Mouse (Mus musculus) stomach, embryonic 15.5 days (tissue): ENCODE measurements around the gene Zfp839. TPM values are rescaled to one million over a fixed set of nuclear protein-coding genes. Genes with fewer than 3 reads are reported as not detected.
A peak's percentile ranks its signal among the peaks of the same experiment; 100 is the strongest.
"Not testable (repeated sequence)": the region's sequence is repeated elsewhere in the genome, so short reads cannot be mapped to it uniquely, and the experiment has no call there.

Experiments
- ATAC-seq: fragments of 200-750 bp; cut with Nextera tagmentation; 2 replicates; pipeline ENCODE4 v1.8.0; 2017; ENCODE audit warnings: low read depth, moderate number of reproducible peaks, moderate TSS enrichment; ENCODE audit not compliant: insufficient read depth, low FRiP score
- H3K27ac ChIP-seq: fragments of 300-500 bp; sonication (generic); 2 replicates; pipeline ENCODE4 v1.5.1; 2015; ENCODE audit warnings: mild to moderate bottlenecking, inconsistent platforms
- H3K27me3 ChIP-seq: fragments of 300-500 bp; sonication (generic); replicated peaks from 2 replicates; pipeline ENCODE4 v1.6.1; 2015; ENCODE audit warnings: inconsistent platforms
- H3K36me3 ChIP-seq: fragments of 300-500 bp; sonication (generic); 2 replicates; pipeline ENCODE4 v1.6.1; 2015; ENCODE audit warnings: inconsistent platforms
- H3K4me1 ChIP-seq: fragments of 300-500 bp; sonication (generic); 2 replicates; pipeline ENCODE4 v1.6.1; 2015; ENCODE audit warnings: inconsistent platforms
- H3K4me2 ChIP-seq: fragments of 300-500 bp; sonication (generic); 2 replicates; pipeline ENCODE4 v1.6.1; 2015; ENCODE audit warnings: mild to moderate bottlenecking, inconsistent platforms
- H3K4me3 ChIP-seq: fragments of 300-500 bp; sonication (generic); replicated peaks from 2 replicates; pipeline ENCODE4 v1.5.1; 2015; ENCODE audit warnings: inconsistent platforms
- H3K9ac ChIP-seq: fragments of 300-500 bp; sonication (generic); 2 replicates; pipeline ENCODE4 v1.6.1; 2015; ENCODE audit warnings: inconsistent platforms
- H3K9me3 ChIP-seq: fragments of 300-500 bp; sonication (generic); 2 replicates; pipeline ENCODE4 v1.6.1; 2016; ENCODE audit warnings: inconsistent platforms
- WGBS: fragments of 180-500 bp; shearing (Covaris S2); methylation state at CpG from one replicate; pipeline ENCODE4 v1.1.7; 2015; 5-methylcytosine and 5-hydroxymethylcytosine counted together
- polyA plus RNA-seq: library from polyadenylated mRNA; unstranded; fragments of >200 nt; fragmentation: Nextera tagmentation; extraction: Ambion mirVana; gene quantifications from 2 replicates; pipeline ENCODE4 v1.2.1, GENCODE M21; 2015

The Zfp839 gene
- polyA plus RNA-seq, 1 experiment from 2014 or later, result 5.7 TPM

- Histone ChIP-seq H3K36me3 (no peaks in the 10 kb centered on the region), H3K27ac (no peak overlapping the region), H3K27me3 (no peaks in the 10 kb centered on the region), H3K4me3 (peak overlapping the region; percentile 61), H3K9ac (peak overlapping the region; percentile 33; the same call in 1 of the 2 replicates), H3K4me1 (peaks cover 14% of the 10 kb centered on the region), H3K9me3 (no peaks in the 10 kb centered on the region), H3K4me2 (peak overlapping the region; percentile 84)
- ATAC-seq, result no peak
- 19% methylated on average over 32 of the region's 32 CpGs for WGBS
Observed at GRCm38 (mm10) chr12:110843194-110844048, 6.6 kb upstream of the Zfp839 start.

- Histone ChIP-seq H3K27ac (peak overlapping the region; percentile 89), H3K9ac (peak overlapping the region; percentile 43), H3K4me1 (peaks cover 14% of the 10 kb centered on the region), H3K27me3 (no peaks in the 10 kb centered on the region), H3K9me3 (no peaks in the 10 kb centered on the region), H3K4me3 (peak overlapping the region; percentile 61), H3K4me2 (peak overlapping the region; percentile 84), H3K36me3 (no peaks in the 10 kb centered on the region)
- under 1% methylated on average over 42 of the region's 42 CpGs for WGBS
- peak; percentile 37; the same call in 1 of the 2 replicates for ATAC-seq
Observed at GRCm38 (mm10) chr12:110844227-110845130, 5.6 kb upstream of the Zfp839 start.

GRCm38 (mm10) chr12:110845131-110845880, 4.7 kb upstream of the Zfp839 start:
- Histone ChIP-seq H3K9ac (peak overlapping the region; percentile 43), H3K9me3 (no peaks in the 10 kb centered on the region), H3K27ac (peak overlapping the region; percentile 89), H3K27me3 (no peaks in the 10 kb centered on the region), H3K4me3 (peak overlapping the region; percentile 61), H3K36me3 (no peaks in the 10 kb centered on the region), H3K4me2 (peak overlapping the region; percentile 84), H3K4me1 (peaks cover 14% of the 10 kb centered on the region)
- whole genome bisulfite sequencing, result under 1% methylated on average over 36 of the region's 36 CpGs
- peak; percentile 94 for ATAC-seq

- 71% methylated on average over 6 of the region's 6 CpGs for WGBS
- no peaks in the 10 kb centered on the region for H3K36me3 ChIP-seq
- no peak for ATAC-seq
- peaks cover 19% of the 10 kb centered on the region for H3K4me1 ChIP-seq
- H3K4me2 ChIP-seq, result peak overlapping the region; percentile 84
- H3K27me3 ChIP-seq, result no peaks in the 10 kb centered on the region
- no peaks in the 10 kb centered on the region for H3K9me3 ChIP-seq
- no peak overlapping the region for H3K9ac ChIP-seq
- peak overlapping the region; percentile 61 for H3K4me3 ChIP-seq
- no peak overlapping the region for H3K27ac ChIP-seq
Observed at GRCm38 (mm10) chr12:110846191-110846765, 3.8 kb upstream of the Zfp839 start.

- Histone ChIP-seq H3K27ac (peak overlapping the region; percentile 82), H3K9ac (peak overlapping the region; percentile 65; the same call in 1 of the 2 replicates), H3K4me1 (peaks cover 15% of the 10 kb centered on the region), H3K36me3 (peaks cover 7% of the 10 kb centered on the region), H3K9me3 (no peaks in the 10 kb centered on the region), H3K4me3 (peak overlapping the region; percentile 80), H3K4me2 (peak overlapping the region; percentile 78), H3K27me3 (no peaks in the 10 kb centered on the region)
- ATAC-seq, result no peak
- 6% methylated on average over 9 of the region's 9 CpGs for WGBS
Observed at GRCm38 (mm10) chr12:110850929-110851256, 840 bp downstream of the Zfp839 start.

- Histone ChIP-seq H3K4me2 (peak overlapping the region; percentile 78), H3K27ac (no peak overlapping the region), H3K36me3 (peaks cover 7% of the 10 kb centered on the region), H3K9me3 (no peaks in the 10 kb centered on the region), H3K4me1 (peaks cover 10% of the 10 kb centered on the region), H3K27me3 (no peaks in the 10 kb centered on the region), H3K9ac (no peak overlapping the region), H3K4me3 (0 out of 2 replicates have a peak overlapping the region, but pooled peaks have one; percentile 80)
- WGBS, result 67% methylated on average over 12 of the region's 12 CpGs
- no peak for ATAC-seq
Observed at GRCm38 (mm10) chr12:110851414-110851813, 1.4 kb downstream of the Zfp839 start.

GRCm38 (mm10) chr12:110851923-110852322, 1.9 kb downstream of the Zfp839 start:
- peaks cover 7% of the 10 kb centered on the region for H3K36me3 ChIP-seq

GRCm38 (mm10) chr12:110854786-110855737, 5.0 kb downstream of the Zfp839 start:
- H3K27me3 ChIP-seq, result no peaks in the 10 kb centered on the region
- H3K4me2 ChIP-seq, result no peak overlapping the region
- peaks cover 7% of the 10 kb centered on the region for H3K36me3 ChIP-seq
- H3K4me1 ChIP-seq, result peaks cover 9% of the 10 kb centered on the region
- H3K9me3 ChIP-seq, result no peaks in the 10 kb centered on the region
- WGBS, result 87% methylated on average over 32 of the region's 32 CpGs
- ATAC-seq, result no peak
- H3K9ac ChIP-seq, result no peak overlapping the region
- H3K27ac ChIP-seq, result no peak overlapping the region
- H3K4me3 ChIP-seq, result no peak overlapping the region

More at GRCm38 (mm10) chr12:110851923-110852322, 1.9 kb downstream of the Zfp839 start:
- 81% methylated on average over 1 of the region's 1 CpGs for WGBS
- Histone ChIP-seq H3K4me2 (peak overlapping the region; percentile 78; the same call in 1 of the 2 replicates), H3K9me3 (no peaks in the 10 kb centered on the region), H3K27ac (no peak overlapping the region), H3K4me1 (peaks cover 9% of the 10 kb centered on the region), H3K27me3 (no peaks in the 10 kb centered on the region), H3K4me3 (no peak overlapping the region), H3K9ac (no peak overlapping the region)
- no peak for ATAC-seq

GRCm38 (mm10) chr12:110857196-110857595, 7.1 kb downstream of the Zfp839 start:
- H3K9me3 ChIP-seq, result no peaks in the 10 kb centered on the region
- peaks cover 14% of the 10 kb centered on the region for H3K36me3 ChIP-seq
- no peak overlapping the region for H3K9ac ChIP-seq
- no peak overlapping the region for H3K27ac ChIP-seq
- no peak overlapping the region for H3K4me2 ChIP-seq
- no peak overlapping the region for H3K4me3 ChIP-seq
- 85% methylated on average over 7 of the region's 7 CpGs for WGBS
- no peaks in the 10 kb centered on the region for H3K27me3 ChIP-seq
- 0 out of 2 replicates have a peak, but pooled peaks cover under 1% of the 10 kb centered on the region for H3K4me1 ChIP-seq
- no peak for ATAC-seq

GRCm38 (mm10) chr12:110858681-110859080, 8.6 kb downstream of the Zfp839 start:
- not testable (repeated sequence) for H3K9me3 ChIP-seq, H3K9ac ChIP-seq, H3K27me3 ChIP-seq, H3K4me2 ChIP-seq, H3K4me1 ChIP-seq, H3K27ac ChIP-seq, H3K4me3 ChIP-seq, ATAC-seq
- H3K36me3 ChIP-seq, result peaks cover 22% of the 10 kb centered on the region
- WGBS, result 94% methylated on average over 15 of the region's 15 CpGs
